Comparison of ENCODE assay signal across 8 mouse cellular contexts in the genomic region with DNA sequence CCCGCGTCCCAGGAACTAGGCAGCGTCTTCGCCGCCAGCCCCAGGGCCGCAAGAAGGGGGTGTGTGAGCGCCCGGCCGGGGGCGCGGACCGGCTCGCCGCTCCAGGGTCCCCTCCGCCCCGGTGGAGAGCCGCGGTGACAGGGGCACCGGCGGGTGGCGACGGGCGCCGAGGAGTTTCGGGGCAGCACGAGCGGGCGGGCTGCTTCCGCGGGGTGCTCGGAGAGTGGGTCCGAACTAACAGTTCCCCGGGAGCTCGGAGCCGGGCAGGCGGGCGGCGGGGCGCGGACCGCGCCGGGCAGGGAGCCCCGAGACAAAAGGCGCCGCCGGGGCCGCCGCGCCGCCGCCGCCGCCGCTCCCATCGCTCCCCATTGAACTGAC. TPM values are rescaled to one million over a fixed set of nuclear protein-coding genes. Genes with fewer than 3 reads are reported as not detected.
DNase-seq lines count a peak whose midpoint lies in the region; ATAC-seq and TF ChIP-seq lines count a peak whose summit lies in the region.

No protein-coding gene starts in this region.

- no peak for ATAC-seq in intestine, postnatal 0 days
- ATAC-seq in neural tube, embryonic 14.5 days (ENCODE audit: low read depth) = peak; percentile 36

- H3K9ac ChIP-seq in intestine, postnatal 0 days (ENCODE audit: low read depth, low read length) = peak overlapping the region; percentile 98
- peak overlapping the region; percentile 95 for H3K9ac ChIP-seq in neural tube, embryonic 14.5 days (replicated peaks; ENCODE audit: low read depth, low read length)

- peak overlapping the region; percentile 76 for H3K4me2 ChIP-seq in intestine, postnatal 0 days (replicated peaks; ENCODE audit: low read depth)
- peak overlapping the region; percentile 66 for H3K4me2 ChIP-seq in neural tube, embryonic 14.5 days (ENCODE audit: low read depth, low read length)

- under 1% methylated on average over 52 of the region's 56 CpGs for WGBS in cerebellum, adult 2 months
- WGBS in intestine, postnatal 0 days = under 1% methylated on average over 46 of the region's 56 CpGs
- 0% methylated on average over 14 of the region's 56 CpGs for WGBS in neural tube, embryonic 14.5 days

- no peaks in the 10 kb centered on the region for H3K27me3 ChIP-seq in cerebellum, adult 2 months (ENCODE audit: control insufficient read depth, insufficient read depth, low read length)
- no peaks in the 10 kb centered on the region for H3K27me3 ChIP-seq in intestine, postnatal 0 days (replicated peaks; ENCODE audit: control insufficient read depth, insufficient read depth, low read length)
- no peaks in the 10 kb centered on the region for H3K27me3 ChIP-seq in neural tube, embryonic 14.5 days (ENCODE audit: control insufficient read depth, insufficient read depth, low read length)

- H3K4me1 ChIP-seq in cerebellum, adult 2 months (ENCODE audit: control insufficient read depth, insufficient read depth, low read length) = no peaks in the 10 kb centered on the region
- 0 out of 2 replicates have a peak, but pooled peaks cover 3% of the 10 kb centered on the region for H3K4me1 ChIP-seq in intestine, postnatal 0 days (replicated peaks; ENCODE audit: control insufficient read depth, insufficient read depth, low read length)
- peaks cover 3% of the 10 kb centered on the region; the same call in 1 of the 2 replicates for H3K4me1 ChIP-seq in neural tube, embryonic 14.5 days (ENCODE audit: control insufficient read depth, insufficient read depth, low read length)

- no peak for TF ChIP-seq POLR2A in cerebellum, adult 2 months (IDR thresholded peaks at IDR 0.05; ENCODE audit: borderline replicate concordance, insufficient read depth, low read length)

- peak overlapping the region; percentile 77 for H3K4me3 ChIP-seq in cerebellum, adult 2 months (replicated peaks; ENCODE audit: insufficient read depth, low read depth, low read length)
- peak overlapping the region; percentile 100 for H3K4me3 ChIP-seq in intestine, postnatal 0 days (ENCODE audit: low read depth, low read length)
- peak overlapping the region; percentile 89 for H3K4me3 ChIP-seq in neural tube, embryonic 14.5 days (ENCODE audit: low read depth, low read length)

- no peaks in the 10 kb centered on the region for H3K36me3 ChIP-seq in intestine, postnatal 0 days (ENCODE audit: control insufficient read depth, insufficient read depth)
- no peaks in the 10 kb centered on the region for H3K36me3 ChIP-seq in neural tube, embryonic 14.5 days (ENCODE audit: control insufficient read depth, insufficient read depth, low read length)

- TF ChIP-seq CTCF in cerebellum, adult 2 months (IDR thresholded peaks at IDR 0.05; ENCODE audit: borderline replicate concordance, insufficient read depth, low read depth, low read length) = no peak
- TF ChIP-seq CTCF in intestine, postnatal 0 days (IDR thresholded peaks at IDR 0.05; ENCODE audit: low read depth) = no peak

- peak overlapping the region; percentile 76 for H3K27ac ChIP-seq in cerebellum, adult 2 months (ENCODE audit: insufficient read depth, low read length)
- peak overlapping the region; percentile 99 for H3K27ac ChIP-seq in intestine, postnatal 0 days (ENCODE audit: low read depth, low read length)
- peak overlapping the region; percentile 99 for H3K27ac ChIP-seq in neural tube, embryonic 14.5 days (ENCODE audit: low read depth, low read length)

- DNase-seq in cerebellum, adult 2 months = no peak
- DNase-seq in cerebellum, adult 11-12 months = no peak
- DNase-seq in right cerebral cortex, postnatal 14 days = peak; percentile 35
- DNase-seq in right cerebral cortex, postnatal 4 days = no peak
- DNase-seq in urinary bladder, adult 2 months (ENCODE audit: low spot score) = no peak
- DNase-seq in layer of hippocampus, adult 9-11 months = no peak

- no peaks in the 10 kb centered on the region for H3K9me3 ChIP-seq in intestine, postnatal 0 days (ENCODE audit: control insufficient read depth)
- no peaks in the 10 kb centered on the region for H3K9me3 ChIP-seq in neural tube, embryonic 14.5 days (ENCODE audit: control insufficient read depth, low read length)

RNA-seq across cellular contexts. Expression of a gene that starts 0.6 kb away (rescaled TPM):
- polyA plus RNA-seq in cerebellum, adult 2 months (2012; rRNA removed) = 6.4 and 7.0 TPM in 2 replicates
- polyA plus RNA-seq in intestine, postnatal 0 days (2015; fragmentation: Nextera tagmentation; extraction: Ambion mirVana) = 23.4 and 27.5 TPM in 2 replicates
- 69.5 and 79.8 TPM in 2 replicates for polyA plus RNA-seq in neural tube, embryonic 14.5 days (2014; fragmentation: Nextera tagmentation; extraction: Ambion mirVana)
- 5.8 and 6.0 TPM in 2 replicates for polyA plus RNA-seq in urinary bladder, adult 2 months (2012; rRNA removed)
